Mouse (Mus musculus): ENCODE results near the gene Sema4c. TPM values are rescaled to one million over a fixed set of nuclear protein-coding genes. Genes with fewer than 3 reads are reported as not detected.
A peak's percentile ranks its signal among the peaks of the same experiment; 100 is the strongest.

Sema4c gene
- total and polyA plus RNA-seq, 3 experiments, result 0.87 TPM; not detected in 2

DNA sequence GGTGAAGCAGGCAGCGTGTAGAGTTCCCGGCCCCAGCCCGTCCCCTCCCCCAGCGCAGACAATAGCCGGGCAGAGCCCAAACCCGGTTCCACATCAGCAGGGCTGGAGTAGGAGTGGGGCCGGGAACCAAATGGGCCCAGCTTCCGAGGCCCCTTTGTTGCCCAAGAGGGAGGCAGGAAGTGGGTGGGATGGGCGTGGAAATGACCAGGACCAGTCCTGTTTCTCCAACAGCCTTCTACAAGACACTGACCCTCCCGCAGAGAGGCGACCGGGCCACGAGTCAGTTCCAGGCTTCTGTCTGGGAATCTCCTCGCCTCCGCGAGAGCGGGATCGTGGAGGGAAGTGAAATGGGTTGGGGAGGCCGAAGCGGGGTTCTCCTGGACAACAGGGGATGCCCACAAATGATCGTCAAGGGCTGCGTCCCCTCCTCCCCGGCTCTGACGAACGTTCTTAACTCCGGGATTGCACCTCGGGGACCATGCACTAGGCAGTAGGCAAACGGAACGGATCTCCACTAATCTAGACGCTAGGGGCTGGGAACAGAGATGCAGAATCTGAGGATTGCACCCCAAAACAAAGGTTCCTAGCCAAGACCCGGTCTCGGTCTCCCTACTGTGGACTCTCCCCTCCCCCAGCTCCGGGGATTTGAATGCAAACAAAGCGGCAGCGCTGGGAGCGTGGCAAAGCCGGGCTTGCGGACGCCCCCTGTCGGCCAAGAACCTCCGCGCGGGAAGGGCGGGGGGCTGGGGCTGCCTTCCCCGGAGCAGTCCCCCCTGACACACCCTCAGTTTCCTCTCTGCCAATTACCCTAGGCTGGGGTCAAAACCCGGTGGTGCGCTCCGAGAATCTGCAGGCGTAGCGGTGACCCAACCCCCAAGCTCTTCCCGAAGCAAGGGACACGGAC is 1.3 kb downstream of the Sema4c start:
- Histone ChIP-seq H3K4me3 (ENCODE audit: low read depth, low read length) (no peak overlapping the region; the same call in 1 of the 2 replicates), H3K9me3 (replicated peaks) (no peaks in the 10 kb centered on the region), H3K36me3 (replicated peaks) (no peaks in the 10 kb centered on the region), H3K27me3 (ENCODE audit: insufficient read depth, low read length) (peaks cover 89% of the 10 kb centered on the region), H3K4me1 (ENCODE audit: insufficient read depth, low read depth, low read length) (peaks cover 18% of the 10 kb centered on the region)
- no peak for TF ChIP-seq GATA1 (IDR thresholded peaks at IDR 0.05; ENCODE audit: borderline replicate concordance, low read length)
- 0 out of 2 replicates have a peak, but pooled peaks have one; percentile 10 for TF ChIP-seq CTCF (IDR thresholded peaks at IDR 0.05; ENCODE audit: low read depth, low read length)
- ATAC-seq (ENCODE audit: extremely low read depth, insufficient number of reproducible peaks, low FRiP score, poor library complexity, severe bottlenecking) (no peak), DNase-seq (ENCODE audit: low spot score) (no peak)

GRCm38 (mm10) chr1:36555798-36556395 is 2.3 kb downstream of the Sema4c start:
- Histone ChIP-seq H3K9me3 (replicated peaks) (no peaks in the 10 kb centered on the region), H3K36me3 (replicated peaks) (no peaks in the 10 kb centered on the region), H3K4me3 (ENCODE audit: low read depth, low read length) (no peak overlapping the region), H3K27me3 (ENCODE audit: insufficient read depth, low read length) (peaks cover 91% of the 10 kb centered on the region), H3K4me1 (ENCODE audit: insufficient read depth, low read depth, low read length) (peaks cover 18% of the 10 kb centered on the region)
- TF ChIP-seq CTCF (IDR thresholded peaks at IDR 0.05; ENCODE audit: low read depth, low read length) (no peak), TAL1 (conservative IDR thresholded peaks at IDR 0.05; ENCODE audit: low read depth, low read length) (no peak), POLR2AphosphoS5 (IDR thresholded peaks at IDR 0.05; ENCODE audit: insufficient replicate concordance, low read depth, low read length) (no peak), GATA1 (IDR thresholded peaks at IDR 0.05; ENCODE audit: borderline replicate concordance, low read length) (no peak), GATA2 (IDR thresholded peaks at IDR 0.05; ENCODE audit: borderline replicate concordance, low read depth, low read length) (no peak)
- no peak for ATAC-seq (ENCODE audit: extremely low read depth, insufficient number of reproducible peaks, low FRiP score, poor library complexity, severe bottlenecking)
- DNase-seq (ENCODE audit: low spot score), result no peak

DNA sequence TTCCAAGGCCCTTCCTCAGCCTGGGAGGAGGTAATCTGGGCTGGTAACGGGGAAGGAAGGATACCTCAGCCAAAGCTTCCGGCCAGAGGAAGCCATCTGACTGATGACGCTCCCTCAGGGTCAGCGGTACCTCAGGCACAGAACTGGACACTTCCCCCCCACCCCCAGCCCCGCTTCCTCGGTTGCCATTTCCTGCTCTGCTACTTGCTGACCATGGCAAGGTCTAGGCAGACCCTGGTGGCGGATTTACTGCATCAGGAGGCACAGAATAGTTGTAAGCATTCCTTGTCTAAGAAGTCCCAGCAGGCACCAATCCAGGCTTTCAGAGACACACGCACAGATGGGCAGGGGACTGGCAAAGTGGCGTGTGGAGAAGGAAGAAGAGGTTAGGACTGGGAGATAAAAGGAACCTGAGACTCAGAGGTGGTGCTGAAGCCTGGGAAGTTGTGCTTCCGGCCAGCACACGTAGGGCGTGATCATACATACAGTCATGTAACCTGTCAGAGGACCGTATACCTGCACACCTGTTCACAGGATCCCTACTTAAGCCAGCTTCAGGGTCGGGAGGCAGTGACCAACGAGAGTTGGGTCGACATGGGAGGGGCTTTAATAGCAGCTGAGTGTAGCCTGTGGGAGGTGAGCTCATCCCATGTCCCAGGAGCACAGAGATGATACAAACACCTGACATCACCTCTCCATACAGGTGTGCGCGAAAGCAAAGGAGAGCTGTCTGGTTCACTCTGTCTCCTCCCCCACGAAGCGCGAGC is 3.3 kb downstream of the Sema4c start:
- TF ChIP-seq GATA2 (IDR thresholded peaks at IDR 0.05; ENCODE audit: borderline replicate concordance, low read depth, low read length) (no peak), POLR2AphosphoS5 (IDR thresholded peaks at IDR 0.05; ENCODE audit: insufficient replicate concordance, low read depth, low read length) (no peak), GATA1 (IDR thresholded peaks at IDR 0.05; ENCODE audit: borderline replicate concordance, low read length) (no peak), TAL1 (conservative IDR thresholded peaks at IDR 0.05; ENCODE audit: low read depth, low read length) (no peak), CTCF (IDR thresholded peaks at IDR 0.05; ENCODE audit: low read depth, low read length) (no peak)
- no peaks in the 10 kb centered on the region for H3K36me3 ChIP-seq (replicated peaks)
- peaks cover 18% of the 10 kb centered on the region for H3K4me1 ChIP-seq (ENCODE audit: insufficient read depth, low read depth, low read length)
- H3K27me3 ChIP-seq (ENCODE audit: insufficient read depth, low read length), result peaks cover 96% of the 10 kb centered on the region
- ATAC-seq (ENCODE audit: extremely low read depth, insufficient number of reproducible peaks, low FRiP score, poor library complexity, severe bottlenecking), result no peak
- no peak overlapping the region for H3K4me3 ChIP-seq (ENCODE audit: low read depth, low read length)
- H3K9me3 ChIP-seq (replicated peaks), result no peaks in the 10 kb centered on the region
- DNase-seq (ENCODE audit: low spot score), result no peak

DNA sequence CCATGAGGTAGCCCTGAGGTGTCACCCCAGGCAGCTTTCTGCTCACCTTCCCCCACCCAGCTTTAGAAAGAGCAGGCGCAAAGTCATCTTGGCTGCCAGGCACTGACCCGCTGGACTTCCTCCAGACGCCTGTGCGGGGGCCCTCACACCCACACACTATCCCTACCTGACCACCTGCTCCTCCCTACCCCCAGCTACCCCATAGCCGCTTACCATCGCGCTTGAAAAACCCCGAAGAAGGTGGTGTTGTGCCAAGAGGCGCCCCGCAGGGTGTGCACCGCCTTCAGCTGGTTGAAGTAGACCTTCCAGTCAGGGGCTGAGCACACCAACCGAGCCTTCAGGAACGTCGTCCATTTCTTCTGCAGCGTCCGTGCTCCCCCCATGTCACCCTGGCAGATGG is 5.6 kb downstream of the Sema4c start:
- peaks cover 14% of the 10 kb centered on the region for H3K4me1 ChIP-seq (ENCODE audit: insufficient read depth, low read depth, low read length)
- H3K9me3 ChIP-seq (replicated peaks), result no peaks in the 10 kb centered on the region
- H3K4me3 ChIP-seq (ENCODE audit: low read depth, low read length), result no peak overlapping the region
- peaks cover 81% of the 10 kb centered on the region for H3K27me3 ChIP-seq (ENCODE audit: insufficient read depth, low read length)
- ATAC-seq (ENCODE audit: extremely low read depth, insufficient number of reproducible peaks, low FRiP score, poor library complexity, severe bottlenecking), result no peak
- no peak for DNase-seq (ENCODE audit: low spot score)
- no peaks in the 10 kb centered on the region for H3K36me3 ChIP-seq (replicated peaks)
- TF ChIP-seq GATA2 (IDR thresholded peaks at IDR 0.05; ENCODE audit: borderline replicate concordance, low read depth, low read length) (no peak), TAL1 (conservative IDR thresholded peaks at IDR 0.05; ENCODE audit: low read depth, low read length) (no peak), POLR2AphosphoS5 (IDR thresholded peaks at IDR 0.05; ENCODE audit: insufficient replicate concordance, low read depth, low read length) (no peak), GATA1 (IDR thresholded peaks at IDR 0.05; ENCODE audit: borderline replicate concordance, low read length) (no peak), CTCF (IDR thresholded peaks at IDR 0.05; ENCODE audit: low read depth, low read length) (no peak)

- Histone ChIP-seq H3K36me3 (replicated peaks) (no peaks in the 10 kb centered on the region), H3K4me1 (ENCODE audit: insufficient read depth, low read depth, low read length) (peaks cover 12% of the 10 kb centered on the region), H3K9me3 (replicated peaks) (no peaks in the 10 kb centered on the region), H3K4me3 (ENCODE audit: low read depth, low read length) (no peak overlapping the region), H3K27me3 (ENCODE audit: insufficient read depth, low read length) (peaks cover 75% of the 10 kb centered on the region)
- ATAC-seq (ENCODE audit: extremely low read depth, insufficient number of reproducible peaks, low FRiP score, poor library complexity, severe bottlenecking) (no peak), DNase-seq (ENCODE audit: low spot score) (no peak)
- TF ChIP-seq CTCF (IDR thresholded peaks at IDR 0.05; ENCODE audit: low read depth, low read length), result no peak
- no peak for TF ChIP-seq GATA1 (IDR thresholded peaks at IDR 0.05; ENCODE audit: borderline replicate concordance, low read length)
- no peak for TF ChIP-seq GATA2 (IDR thresholded peaks at IDR 0.05; ENCODE audit: borderline replicate concordance, low read depth, low read length)
- TF ChIP-seq TAL1 (conservative IDR thresholded peaks at IDR 0.05; ENCODE audit: low read depth, low read length), result no peak
- no peak for TF ChIP-seq POLR2AphosphoS5 (IDR thresholded peaks at IDR 0.05; ENCODE audit: insufficient replicate concordance, low read depth, low read length)
Measured at GRCm38 (mm10) chr1:36551904-36552303, 6.2 kb downstream of the Sema4c start.

Data from G1E (cell line).